Mouse (Mus musculus): ENCODE data around the gene Mroh3. TPM values are rescaled to one million over a fixed set of nuclear protein-coding genes. Genes with fewer than 3 reads are reported as not detected.
A peak's percentile ranks its signal among the peaks of the same experiment; 100 is the strongest.

The Mroh3 gene
- total and polyA plus RNA-seq, 3 experiments, result not detected

- Histone ChIP-seq H3K27me3 (ENCODE audit: control insufficient read depth in 1 of 2, insufficient read depth in 2 of 2, low read length in 2 of 2) (no peaks in the 10 kb centered on the region), H3K27ac (ENCODE audit: control insufficient read depth, low read depth, low read length) (no peak overlapping the region), H3K9ac (ENCODE audit: control insufficient read depth, low read depth, low read length, poor library complexity, severe bottlenecking) (no peak overlapping the region), H3K4me1 (ENCODE audit: control insufficient read depth in 1 of 2, insufficient read depth in 2 of 2, low read length in 2 of 2) (peaks cover 4 to 19% of the 10 kb centered on the region in 2 experiments), H3K9me3 (replicated peaks; ENCODE audit: insufficient read depth, low read length) (no peaks in the 10 kb centered on the region), H3K4me3 (ENCODE audit: control insufficient read depth in 1 of 2, insufficient read depth in 1 of 2, low read depth in 2 of 2, low read length in 2 of 2) (no peak overlapping the region), H3K36me3 (ENCODE audit: control insufficient read depth in 1 of 2, insufficient read depth in 2 of 2, low read length in 2 of 2) (peaks cover 0 to 13% of the 10 kb centered on the region in 2 experiments; a peak in 3 of 4 replicates), H3K79me2 (ENCODE audit: control insufficient read depth, insufficient read depth, low read length, poor library complexity) (no peaks in the 10 kb centered on the region; the same call in 1 of the 2 replicates)
- TF ChIP-seq ZNF384 (IDR thresholded peaks at IDR 0.05; ENCODE audit: low read depth, low read length), result no peak
- DNase-seq (ENCODE audit: low read depth, low spot score), result no peak
These were observed 71.3 kb downstream of the Mroh3 start for GRCm38 (mm10) chr1:136141176-136141950.

GRCm38 (mm10) chr1:136139990-136140640, 72.5 kb downstream of the Mroh3 start:
- peaks cover 0 to 24% of the 10 kb centered on the region in 2 experiments; a peak in 3 of 4 replicates for H3K36me3 ChIP-seq (ENCODE audit: control insufficient read depth in 1 of 2, insufficient read depth in 2 of 2, low read length in 2 of 2)
- DNase-seq (ENCODE audit: low read depth, low spot score), result no peak

GRCm38 (mm10) chr1:136138191-136138830, 74.3 kb downstream of the Mroh3 start:
- peaks cover 0 to 35% of the 10 kb centered on the region in 2 experiments; a peak in 3 of 4 replicates for H3K36me3 ChIP-seq (ENCODE audit: control insufficient read depth in 1 of 2, insufficient read depth in 2 of 2, low read length in 2 of 2)
- no peaks in the 10 kb centered on the region for H3K9me3 ChIP-seq (replicated peaks; ENCODE audit: insufficient read depth, low read length)
- H3K4me3 ChIP-seq (ENCODE audit: control insufficient read depth in 1 of 2, insufficient read depth in 1 of 2, low read depth in 2 of 2, low read length in 2 of 2), result no peak overlapping the region
- H3K27ac ChIP-seq (ENCODE audit: control insufficient read depth, low read depth, low read length), result no peak overlapping the region
- no peaks in the 10 kb centered on the region for H3K27me3 ChIP-seq (ENCODE audit: control insufficient read depth in 1 of 2, insufficient read depth in 2 of 2, low read length in 2 of 2)
- H3K79me2 ChIP-seq (ENCODE audit: control insufficient read depth, insufficient read depth, low read length, poor library complexity), result peaks cover 3% of the 10 kb centered on the region; the same call in 1 of the 2 replicates
- H3K4me1 ChIP-seq (ENCODE audit: control insufficient read depth in 1 of 2, insufficient read depth in 2 of 2, low read length in 2 of 2), result peaks cover 26 to 47% of the 10 kb centered on the region in 2 experiments
- DNase-seq (ENCODE audit: low read depth, low spot score), result peak; percentile 46
- no peak overlapping the region for H3K9ac ChIP-seq (ENCODE audit: control insufficient read depth, low read depth, low read length, poor library complexity, severe bottlenecking)
- TF ChIP-seq POLR2A (IDR thresholded peaks at IDR 0.05; ENCODE audit: control insufficient read depth in 1 of 2, insufficient read depth in 1 of 2, low read depth in 1 of 2, low read length in 2 of 2, poor library complexity in 1 of 2), result no peak
- TF ChIP-seq MYC (IDR thresholded peaks at IDR 0.05; ENCODE audit: low read depth, low read length), result no peak
- no peak for TF ChIP-seq SMC3 (IDR thresholded peaks at IDR 0.05; ENCODE audit: low read depth, low read length)
- TF ChIP-seq NELFE (IDR thresholded peaks at IDR 0.05; ENCODE audit: low read depth, low read length), result no peak
- TF ChIP-seq UBTF (IDR thresholded peaks at IDR 0.05; ENCODE audit: borderline replicate concordance, insufficient read depth, low read depth, low read length), result no peak
- TF ChIP-seq RAD21 (IDR thresholded peaks at IDR 0.05; ENCODE audit: low read depth, low read length), result no peak
- TF ChIP-seq ZNF384 (IDR thresholded peaks at IDR 0.05; ENCODE audit: low read depth, low read length), result no peak
- TF ChIP-seq TBP (IDR thresholded peaks at IDR 0.05; ENCODE audit: low read depth, low read length), result peak; percentile 94
- TF ChIP-seq E2F4 (IDR thresholded peaks at IDR 0.05; ENCODE audit: borderline replicate concordance, low read depth, low read length), result no peak
- TF ChIP-seq ZKSCAN1 (IDR thresholded peaks at IDR 0.05; ENCODE audit: low read depth, low read length), result no peak
- no peak for TF ChIP-seq POLR2AphosphoS2 (IDR thresholded peaks at IDR 0.05; ENCODE audit: low read length)
- TF ChIP-seq HCFC1 (IDR thresholded peaks at IDR 0.05; ENCODE audit: low read depth, low read length), result no peak
- TF ChIP-seq ELF1 (IDR thresholded peaks at IDR 0.05; ENCODE audit: low read depth, low read length), result no peak
- no peak for TF ChIP-seq GABPA (IDR thresholded peaks at IDR 0.05; ENCODE audit: low read depth, low read length)
- TF ChIP-seq RCOR1 (IDR thresholded peaks at IDR 0.05; ENCODE audit: low read depth, low read length), result peak; percentile 68
- TF ChIP-seq USF2 (IDR thresholded peaks at IDR 0.05; ENCODE audit: borderline replicate concordance in 1 of 2, insufficient read depth in 1 of 2, low read depth in 1 of 2, low read length in 2 of 2), result no peak
- TF ChIP-seq KAT2A (conservative IDR thresholded peaks at IDR 0.05; ENCODE audit: low read depth, low read length), result no peak

More at GRCm38 (mm10) chr1:136139990-136140640, 72.5 kb downstream of the Mroh3 start:
- Histone ChIP-seq H3K27me3 (ENCODE audit: control insufficient read depth in 1 of 2, insufficient read depth in 2 of 2, low read length in 2 of 2) (no peaks in the 10 kb centered on the region), H3K9me3 (replicated peaks; ENCODE audit: insufficient read depth, low read length) (no peaks in the 10 kb centered on the region), H3K79me2 (ENCODE audit: control insufficient read depth, insufficient read depth, low read length, poor library complexity) (peaks cover 3% of the 10 kb centered on the region; the same call in 1 of the 2 replicates), H3K27ac (ENCODE audit: control insufficient read depth, low read depth, low read length) (no peak overlapping the region), H3K4me3 (ENCODE audit: control insufficient read depth in 1 of 2, insufficient read depth in 1 of 2, low read depth in 2 of 2, low read length in 2 of 2) (no peak overlapping the region), H3K9ac (ENCODE audit: control insufficient read depth, low read depth, low read length, poor library complexity, severe bottlenecking) (no peak overlapping the region), H3K4me1 (ENCODE audit: control insufficient read depth in 1 of 2, insufficient read depth in 2 of 2, low read length in 2 of 2) (peaks cover 13 to 32% of the 10 kb centered on the region in 2 experiments)
- TF ChIP-seq CHD2 (IDR thresholded peaks at IDR 0.05; ENCODE audit: low read length), result no peak
- no peak for TF ChIP-seq GABPA (IDR thresholded peaks at IDR 0.05; ENCODE audit: low read depth, low read length)
- TF ChIP-seq RAD21 (IDR thresholded peaks at IDR 0.05; ENCODE audit: low read depth, low read length), result no peak
- no peak for TF ChIP-seq NELFE (IDR thresholded peaks at IDR 0.05; ENCODE audit: low read depth, low read length)
- TF ChIP-seq MYC (IDR thresholded peaks at IDR 0.05; ENCODE audit: low read depth, low read length), result no peak
- TF ChIP-seq CTCF (IDR thresholded peaks at IDR 0.05 in 2 of 3, conservative IDR thresholded peaks at IDR 0.05 in 1 of 3; ENCODE audit: control insufficient read depth in 1 of 3, insufficient read depth in 1 of 3, low read depth in 2 of 3, low read length in 3 of 3, poor library complexity in 1 of 3, severe bottlenecking in 1 of 3), result no peak
- no peak for TF ChIP-seq E2F4 (IDR thresholded peaks at IDR 0.05; ENCODE audit: borderline replicate concordance, low read depth, low read length)
- TF ChIP-seq MAX (IDR thresholded peaks at IDR 0.05; ENCODE audit: low read length), result no peak
- TF ChIP-seq POLR2AphosphoS2 (IDR thresholded peaks at IDR 0.05; ENCODE audit: low read length), result no peak
- TF ChIP-seq ZC3H11A (IDR thresholded peaks at IDR 0.05; ENCODE audit: low read depth, low read length), result no peak
- TF ChIP-seq SIN3A (IDR thresholded peaks at IDR 0.05; ENCODE audit: low read length), result no peak
- no peak for TF ChIP-seq POLR2A (IDR thresholded peaks at IDR 0.05; ENCODE audit: control insufficient read depth in 1 of 2, insufficient read depth in 1 of 2, low read depth in 1 of 2, low read length in 2 of 2, poor library complexity in 1 of 2)
- TF ChIP-seq POLR2AphosphoS5 (IDR thresholded peaks at IDR 0.05; ENCODE audit: borderline replicate concordance, low read depth, low read length), result no peak
